Mouse (Mus musculus): ENCODE results near the gene Gm10799. TPM values are rescaled to one million over a fixed set of nuclear protein-coding genes. Genes with fewer than 3 reads are reported as not detected.
"Not testable (repeated sequence)": the region's sequence is repeated elsewhere in the genome, so short reads cannot be mapped to it uniquely, and the experiment has no call there.

Gene Gm10799
- total RNA-seq (2014; fragmentation: Nextera tagmentation): not detected in 2 replicates
- total RNA-seq (2017): not detected in 2 replicates

DNA sequence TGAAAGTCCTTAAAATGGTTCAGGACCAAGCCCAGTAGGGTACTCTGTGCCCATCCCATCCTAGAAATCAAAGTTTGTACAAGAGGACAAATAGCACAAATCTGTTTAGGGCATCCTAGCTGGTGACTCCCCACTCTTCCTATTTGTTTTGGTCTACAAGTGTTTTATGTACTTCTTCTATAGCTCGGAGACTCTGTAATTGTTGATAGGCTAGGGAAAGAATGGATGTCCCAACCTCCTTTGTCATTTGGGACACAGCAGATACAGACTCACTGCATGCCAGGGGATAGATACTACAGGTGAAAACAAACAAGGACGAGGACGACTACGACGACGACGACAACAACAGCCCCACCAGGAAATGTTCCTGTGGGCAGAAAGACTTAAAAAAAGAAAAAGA lies at the start of gene Gm10799:
Gene Gm10799 (minus strand): TSS at position 101 of the 400 bp plus-strand sequence.
- not testable (repeated sequence) for ATAC-seq (replicated peaks; ENCODE audit: poor library complexity, severe bottlenecking)

DNA sequence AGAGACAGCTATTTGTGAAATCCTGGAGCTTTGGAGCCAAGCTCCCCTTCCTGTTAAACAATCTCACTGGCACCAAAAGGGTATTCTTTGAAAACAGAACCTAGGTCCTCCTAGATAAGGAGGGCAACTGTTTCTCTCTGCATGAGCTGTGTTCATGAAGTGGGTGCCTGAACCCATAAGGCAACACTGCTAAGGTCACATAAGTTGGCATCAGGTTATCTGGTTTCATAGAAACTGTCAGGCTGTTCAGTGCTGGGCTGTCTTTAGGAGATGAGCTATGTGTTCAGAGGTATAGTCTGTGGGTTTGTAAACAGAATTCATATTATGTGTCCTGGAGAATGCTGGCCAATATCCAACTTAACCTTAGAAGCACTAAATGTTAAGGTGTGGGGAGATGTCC lies 48.8 kb upstream of the Gm10799 start:
- not testable (repeated sequence) for ATAC-seq (replicated peaks; ENCODE audit: poor library complexity, severe bottlenecking)

DNA sequence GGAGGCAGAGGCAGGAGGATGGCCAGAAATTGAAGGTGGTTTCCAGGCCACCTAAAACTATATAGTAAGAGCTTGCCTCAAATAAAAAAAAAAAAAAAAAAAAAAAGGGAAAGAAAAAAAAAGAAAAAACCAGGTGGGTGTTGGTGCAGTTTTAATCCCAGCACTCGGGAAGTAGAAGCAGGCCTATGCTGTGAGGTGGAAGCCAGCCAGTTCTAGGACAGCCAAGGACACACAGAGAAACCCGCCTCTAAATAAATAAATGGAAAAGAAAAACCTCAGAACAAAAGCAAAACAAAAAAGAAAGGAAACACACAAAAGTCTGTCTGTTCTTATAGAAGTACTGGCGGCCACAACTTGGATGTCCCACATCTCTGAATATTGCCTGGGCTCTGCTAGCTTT lies 46.5 kb upstream of the Gm10799 start:
- no peak for ATAC-seq (replicated peaks; ENCODE audit: poor library complexity, severe bottlenecking)

DNA sequence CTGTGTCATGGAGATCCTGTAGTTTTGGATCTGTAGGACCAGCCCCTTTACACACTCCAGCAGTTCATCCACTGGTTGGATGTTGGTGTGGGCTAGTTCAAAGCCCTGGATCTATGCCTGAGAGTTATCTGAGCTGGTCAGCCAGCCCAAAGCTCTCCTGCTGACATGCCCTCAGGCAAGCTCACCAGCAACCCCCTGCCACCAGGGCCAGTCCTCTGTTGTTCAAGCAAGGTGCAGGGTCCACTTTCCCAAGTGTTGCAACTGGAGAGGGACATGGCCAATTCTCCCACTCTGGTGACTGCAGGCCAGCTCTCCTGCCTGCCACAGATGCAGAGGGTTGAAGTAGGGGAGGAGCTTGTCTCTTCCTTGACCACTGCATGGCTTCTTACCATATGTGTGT lies 45.2 kb upstream of the Gm10799 start:
- ATAC-seq (replicated peaks; ENCODE audit: poor library complexity, severe bottlenecking): not testable (repeated sequence)

DNA sequence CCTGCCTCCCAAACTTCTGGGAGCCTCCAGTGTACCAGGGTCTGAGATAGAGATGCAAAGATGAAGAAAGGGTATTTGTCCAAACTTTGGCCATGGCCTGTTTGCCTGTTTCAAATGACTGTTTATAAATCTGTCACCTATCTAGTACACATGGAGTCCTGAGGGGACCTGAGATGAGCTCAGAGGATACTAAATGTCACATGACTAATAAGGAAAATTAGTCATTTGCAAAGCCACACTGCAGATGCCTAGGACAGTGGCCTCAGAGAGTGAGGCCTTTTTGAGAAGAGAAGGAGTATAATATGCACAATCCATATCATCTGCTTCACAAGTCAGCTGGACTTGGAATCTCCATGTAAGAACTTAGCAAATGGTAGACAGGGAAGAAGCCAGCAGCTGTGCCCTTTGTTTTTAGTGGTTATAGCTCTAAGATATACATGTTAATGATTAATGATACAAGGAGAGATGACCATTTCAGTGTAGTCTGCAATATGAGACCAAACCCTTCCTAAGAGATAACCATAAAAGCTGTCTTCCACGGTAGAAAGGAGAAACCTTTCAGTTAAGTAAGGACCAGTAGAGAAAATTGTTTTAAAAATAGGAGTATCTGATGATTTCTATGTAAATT lies 42.9 kb upstream of the Gm10799 start:
- ATAC-seq (replicated peaks; ENCODE audit: poor library complexity, severe bottlenecking): not testable (repeated sequence)

DNA sequence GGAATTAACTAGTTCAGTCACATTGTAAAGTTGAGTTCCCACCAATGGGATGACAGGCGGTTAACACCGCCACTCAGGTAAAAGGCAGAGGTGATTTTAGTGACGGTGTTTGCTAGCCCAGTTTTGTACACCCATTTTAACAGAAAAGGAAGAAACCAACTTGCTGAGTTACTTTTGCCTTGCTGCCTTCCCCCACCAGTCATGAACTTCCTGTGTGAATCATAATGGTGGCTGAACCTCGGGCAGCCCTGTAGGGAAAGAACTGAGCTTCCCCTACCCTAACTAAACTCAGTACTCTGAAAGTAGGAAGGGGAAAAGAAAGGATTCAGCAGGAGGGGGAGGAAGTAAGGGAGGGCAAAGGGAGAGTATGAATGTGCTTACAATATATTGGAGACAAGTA lies 41.7 kb upstream of the Gm10799 start:
- 0 out of 2 replicates have a peak, but pooled peaks have one; percentile 30 for ATAC-seq (replicated peaks; ENCODE audit: poor library complexity, severe bottlenecking)

DNA sequence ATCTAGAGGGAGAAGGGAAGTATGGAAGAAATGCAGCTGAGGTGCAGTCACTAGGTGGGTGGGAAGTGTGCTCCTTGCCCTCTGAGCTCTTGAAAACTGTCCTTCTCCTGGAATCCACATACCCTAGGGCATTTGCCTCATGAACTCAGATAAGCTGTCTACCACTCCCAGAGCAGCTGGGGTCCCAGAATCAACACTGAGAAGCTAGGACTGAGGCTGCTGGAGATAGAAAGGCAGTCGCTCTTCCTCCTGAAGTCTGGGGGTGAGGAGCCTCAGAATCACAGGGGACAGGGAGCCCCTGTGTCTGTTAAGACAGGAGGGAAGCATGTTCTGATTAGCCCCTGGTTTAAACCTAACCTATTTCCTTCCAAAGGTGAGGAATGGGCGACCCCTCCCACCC lies 41.2 kb upstream of the Gm10799 start:
- no peak for ATAC-seq (replicated peaks; ENCODE audit: poor library complexity, severe bottlenecking)

DNA sequence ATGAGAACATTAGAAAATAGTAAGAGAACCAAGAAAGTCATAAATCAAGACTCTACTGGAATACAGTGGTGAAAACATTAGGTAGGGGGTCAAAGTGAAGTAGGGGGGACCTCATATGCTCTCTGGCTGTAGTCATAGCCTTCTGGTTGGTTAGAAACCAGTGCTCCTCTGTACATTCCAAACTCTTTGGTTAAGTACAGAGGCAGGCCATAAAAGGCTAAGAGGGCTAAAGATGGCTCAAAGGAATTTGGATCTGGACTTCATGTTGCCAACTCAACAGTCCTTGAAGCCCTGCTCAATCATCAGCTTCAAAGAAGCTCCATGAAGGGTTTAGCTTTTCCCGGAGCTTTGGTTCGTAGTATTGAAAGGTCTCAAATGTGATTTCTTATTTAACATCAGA lies 40.7 kb upstream of the Gm10799 start:
- ATAC-seq (replicated peaks; ENCODE audit: poor library complexity, severe bottlenecking): not testable (repeated sequence)

DNA sequence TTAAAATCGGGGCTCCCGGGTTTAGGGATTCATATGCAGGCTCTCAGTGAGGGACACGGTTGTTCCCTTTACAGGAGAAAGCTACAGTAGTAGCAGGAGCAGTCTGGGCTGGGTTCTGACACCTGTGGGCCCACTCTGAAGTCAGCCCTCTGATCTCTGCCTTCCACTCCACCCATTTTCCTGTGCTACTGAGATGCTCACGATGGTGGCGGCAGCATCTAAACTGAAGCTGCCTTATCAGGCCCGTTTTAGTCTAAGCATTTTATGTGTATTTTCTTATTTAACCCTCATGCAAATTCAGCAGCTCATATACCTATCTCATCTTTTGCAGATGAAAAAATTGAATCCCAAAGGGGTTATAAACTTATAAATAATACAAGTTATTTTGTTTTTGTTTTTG lies 36.5 kb upstream of the Gm10799 start:
- no peak for ATAC-seq (replicated peaks; ENCODE audit: poor library complexity, severe bottlenecking)

DNA sequence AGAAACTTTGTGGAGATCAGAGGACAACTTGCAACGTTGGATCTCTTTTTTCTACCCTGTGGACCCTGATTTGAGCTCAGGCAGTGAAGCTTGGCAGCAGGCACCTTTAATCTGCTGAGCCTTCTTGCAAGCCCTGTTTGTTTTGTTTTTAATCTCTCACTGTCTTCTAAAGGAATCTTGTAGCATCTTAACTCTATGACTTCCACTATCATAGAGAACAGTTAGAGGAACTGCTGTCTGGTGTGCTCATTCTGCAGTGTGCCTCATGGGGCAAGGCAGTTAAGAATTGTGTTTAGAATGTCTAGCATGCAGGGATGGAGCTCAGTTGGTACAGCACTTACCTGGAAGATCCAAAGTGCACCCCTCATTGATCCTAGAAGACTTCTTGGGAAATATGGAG lies 31.6 kb upstream of the Gm10799 start:
- ATAC-seq (replicated peaks; ENCODE audit: poor library complexity, severe bottlenecking): no peak

DNA sequence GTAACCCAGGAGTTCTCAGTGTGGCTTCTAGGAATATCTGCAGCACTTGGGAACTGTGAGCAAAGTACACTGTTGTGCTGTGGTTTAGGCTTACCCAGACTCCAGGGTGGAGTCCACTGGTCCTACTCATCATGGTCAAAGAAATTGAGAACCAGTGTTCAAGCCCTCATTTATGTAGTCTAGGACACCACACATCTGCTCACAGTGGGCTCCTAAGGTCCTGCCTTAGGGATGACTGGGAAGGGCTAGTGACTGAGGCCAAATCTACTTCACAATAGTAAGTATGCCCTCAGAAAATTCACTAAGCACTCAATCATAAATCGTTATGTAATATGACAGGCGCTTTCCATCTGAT lies 30.9 kb upstream of the Gm10799 start:
- no peak for ATAC-seq (replicated peaks; ENCODE audit: poor library complexity, severe bottlenecking)

DNA sequence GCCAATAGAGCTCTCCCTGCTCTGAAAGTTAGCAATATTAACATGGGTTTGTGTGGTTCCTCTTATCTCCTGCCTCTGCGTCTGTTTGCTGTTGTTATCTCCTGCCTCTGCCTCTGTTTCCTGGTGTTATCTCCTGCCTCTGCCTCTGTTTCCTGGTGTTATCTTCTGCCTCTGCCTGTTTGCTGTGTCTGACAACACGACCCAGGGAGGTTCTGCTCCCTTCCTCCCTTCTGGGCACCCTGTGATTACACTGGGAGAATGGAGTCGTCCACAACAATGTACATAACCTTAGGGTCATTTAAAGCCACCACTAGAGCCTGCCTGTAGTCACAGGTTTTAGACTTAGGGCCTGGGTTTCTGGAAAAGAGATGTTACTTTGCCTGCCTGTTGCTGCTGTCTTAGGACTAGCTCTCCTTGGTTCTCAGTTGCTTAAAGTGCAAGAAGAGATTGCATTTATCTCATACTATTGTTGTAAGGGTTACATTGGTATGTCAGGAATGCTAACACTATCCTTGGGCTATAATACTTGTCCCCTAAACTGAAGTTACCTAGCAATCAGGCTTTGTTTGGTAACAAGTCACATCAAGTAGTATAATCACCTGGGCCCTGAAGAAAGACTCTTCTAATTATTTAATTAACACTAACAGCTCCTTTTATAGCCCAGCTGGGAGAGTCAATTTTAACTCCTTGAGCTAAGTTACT lies 30.3 kb upstream of the Gm10799 start:
- ATAC-seq (replicated peaks; ENCODE audit: poor library complexity, severe bottlenecking): peak; percentile 44

DNA sequence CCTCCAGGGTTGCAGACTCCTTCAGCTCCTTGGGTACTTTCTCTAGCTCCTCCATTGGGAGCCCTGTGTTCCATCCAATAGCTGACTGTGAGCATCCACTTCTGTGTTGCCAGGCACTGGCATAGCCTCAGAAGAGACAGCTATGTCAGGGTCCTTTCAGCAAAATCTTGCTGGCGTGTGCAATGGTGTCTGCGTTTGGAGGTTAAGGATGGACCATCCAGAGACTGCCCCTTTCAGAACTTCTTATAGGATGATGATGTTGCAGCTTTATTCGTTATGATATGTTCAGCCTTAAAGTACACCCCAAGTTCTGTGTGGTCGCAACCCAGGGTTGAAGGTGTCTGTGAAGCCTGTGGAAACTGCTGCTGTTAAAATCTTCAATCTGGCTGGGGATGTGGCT lies 29.0 kb upstream of the Gm10799 start:
- not testable (repeated sequence) for ATAC-seq (replicated peaks; ENCODE audit: poor library complexity, severe bottlenecking)

DNA sequence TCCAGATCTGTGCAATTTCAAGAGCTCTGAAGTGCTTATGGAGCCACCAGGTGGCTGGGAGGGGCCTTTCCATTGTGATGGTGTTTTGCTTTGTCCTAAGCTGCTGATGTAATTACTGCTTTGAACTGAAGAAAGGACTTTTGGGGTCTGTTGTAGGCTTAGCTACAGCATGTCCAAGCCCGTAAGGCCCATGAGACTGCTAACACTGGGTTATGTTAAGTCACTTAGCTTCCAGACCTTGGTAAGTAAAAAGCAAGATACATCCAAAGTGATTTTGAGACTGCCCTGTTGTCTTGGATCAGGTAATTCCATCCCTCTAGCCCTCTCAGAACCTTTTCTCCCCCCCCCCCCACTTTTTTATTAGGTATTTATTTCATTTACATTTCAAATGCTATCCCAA lies 28.4 kb upstream of the Gm10799 start:
- ATAC-seq (replicated peaks; ENCODE audit: poor library complexity, severe bottlenecking): not testable (repeated sequence)

DNA sequence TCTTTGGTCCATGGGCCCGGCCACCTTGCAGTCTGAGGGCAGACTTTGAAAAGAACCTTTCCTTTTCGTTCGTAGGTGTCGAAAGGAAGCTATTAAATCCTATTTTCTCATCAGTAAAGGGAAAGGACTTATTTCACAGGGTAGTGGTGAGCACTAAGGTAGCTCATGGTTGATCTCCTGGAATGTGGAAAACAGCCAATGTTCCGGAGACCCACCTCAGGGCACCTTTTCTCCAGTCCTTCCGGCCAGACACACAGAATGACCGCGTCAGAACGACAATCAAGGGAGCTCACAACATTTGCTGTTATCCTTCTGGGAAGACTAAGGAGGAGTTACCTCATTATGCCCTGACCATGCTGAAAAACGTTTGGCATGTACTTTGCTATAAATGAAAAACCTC lies 27.9 kb upstream of the Gm10799 start:
- ATAC-seq (replicated peaks; ENCODE audit: poor library complexity, severe bottlenecking): no peak

DNA sequence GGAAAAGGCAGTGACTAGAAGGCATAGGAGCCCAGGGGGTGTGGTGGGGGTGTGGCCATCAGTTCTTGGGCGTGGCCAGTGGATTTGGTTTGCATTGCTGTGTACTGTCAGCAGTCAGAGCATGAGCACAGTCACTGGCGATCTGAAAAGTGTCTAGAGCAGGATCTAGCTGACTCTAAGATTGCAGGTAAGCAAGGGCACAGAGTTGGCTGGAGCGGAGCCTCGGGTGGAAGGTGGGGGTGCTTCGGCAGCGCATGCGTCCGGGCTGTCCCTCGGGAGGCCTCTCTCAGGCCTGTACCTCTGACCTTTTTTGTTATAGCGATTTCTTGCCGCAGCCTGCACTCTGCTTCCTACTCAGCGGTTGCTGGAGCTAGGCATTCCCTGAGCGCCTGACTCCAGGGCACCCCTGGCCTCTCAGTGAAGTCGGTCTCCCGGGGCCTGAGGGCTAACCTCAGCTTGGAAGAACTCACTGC lies 27.4 kb upstream of the Gm10799 start, which contains the start of gene Cd59a:
Gene Cd59a (plus strand): TSS at position 61 of the 473 bp plus-strand sequence.
- ATAC-seq (replicated peaks; ENCODE audit: poor library complexity, severe bottlenecking): peak; percentile 93

DNA sequence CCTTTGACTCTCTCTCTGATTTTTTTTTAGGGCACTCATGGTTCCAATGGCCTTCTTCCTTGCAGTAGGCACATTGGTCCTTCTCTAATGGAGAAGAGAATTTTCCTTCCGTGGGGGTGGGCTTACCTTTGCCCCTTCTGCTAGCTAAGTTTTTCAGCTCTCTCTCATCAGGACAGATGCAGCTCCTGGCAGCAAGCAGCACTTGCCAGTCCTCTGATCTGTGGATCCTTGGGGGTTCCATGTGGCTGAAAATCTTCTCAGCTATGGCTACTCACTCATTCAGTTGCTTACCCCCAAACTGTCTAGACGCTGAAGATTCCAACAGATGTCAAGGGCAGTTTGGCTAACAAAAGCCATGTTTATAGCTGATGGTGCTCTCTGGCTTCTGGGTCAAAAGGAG lies 25.0 kb upstream of the Gm10799 start:
- no peak for ATAC-seq (replicated peaks; ENCODE audit: poor library complexity, severe bottlenecking)

DNA sequence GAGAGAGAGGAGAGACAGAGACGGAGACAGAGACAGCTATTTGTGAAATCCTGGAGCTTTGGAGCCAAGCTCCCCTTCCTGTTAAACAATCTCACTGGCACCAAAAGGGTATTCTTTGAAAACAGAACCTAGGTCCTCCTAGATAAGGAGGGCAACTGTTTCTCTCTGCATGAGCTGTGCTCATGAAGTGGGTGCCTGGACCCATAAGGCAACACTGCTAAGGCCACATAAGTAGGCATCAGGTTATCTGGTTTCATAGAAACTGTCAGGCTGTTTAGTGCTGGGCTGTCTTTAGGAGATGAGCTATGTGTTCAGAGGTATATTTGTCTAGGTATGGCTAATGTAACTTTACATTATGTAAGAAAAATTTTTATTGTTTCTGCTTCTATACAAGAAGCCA lies 19.2 kb upstream of the Gm10799 start:
- ATAC-seq (replicated peaks; ENCODE audit: poor library complexity, severe bottlenecking): not testable (repeated sequence)

DNA sequence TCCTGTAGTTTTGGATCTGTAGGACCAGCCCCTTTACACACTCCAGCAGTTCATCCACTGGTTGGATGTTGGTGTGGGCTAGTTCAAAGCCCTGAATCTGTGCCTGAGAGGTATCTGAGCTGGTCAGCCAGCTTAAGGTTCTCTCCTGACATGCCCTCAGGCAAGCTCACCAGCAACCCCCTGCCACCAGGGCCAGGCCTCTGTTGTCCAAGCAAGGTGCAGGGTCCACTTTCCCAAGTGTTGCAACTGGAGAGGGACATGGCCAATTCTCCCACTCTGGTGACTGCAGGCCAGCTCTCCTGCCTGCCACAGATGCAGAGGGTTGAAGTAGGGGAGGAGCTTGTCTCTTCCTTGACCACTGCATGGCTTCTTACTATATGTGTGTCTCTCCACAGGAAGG lies 15.7 kb upstream of the Gm10799 start:
- not testable (repeated sequence) for ATAC-seq (replicated peaks; ENCODE audit: poor library complexity, severe bottlenecking)

DNA sequence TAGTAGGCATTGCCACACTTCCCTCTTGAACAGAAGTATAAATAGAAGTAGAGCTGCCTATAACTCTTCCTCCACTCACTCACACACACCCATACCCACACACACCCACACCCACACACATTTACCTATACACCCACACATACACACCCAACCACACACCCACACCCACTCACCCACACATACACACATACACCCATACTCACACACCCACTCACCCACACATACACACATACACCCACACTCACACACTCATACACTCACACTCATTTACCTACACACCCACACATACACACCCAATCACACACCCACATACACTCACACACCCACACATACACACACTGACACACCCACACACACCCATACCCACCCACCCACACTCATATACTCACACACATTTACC lies 14.1 kb upstream of the Gm10799 start:
- no peak for ATAC-seq (replicated peaks; ENCODE audit: poor library complexity, severe bottlenecking)

DNA sequence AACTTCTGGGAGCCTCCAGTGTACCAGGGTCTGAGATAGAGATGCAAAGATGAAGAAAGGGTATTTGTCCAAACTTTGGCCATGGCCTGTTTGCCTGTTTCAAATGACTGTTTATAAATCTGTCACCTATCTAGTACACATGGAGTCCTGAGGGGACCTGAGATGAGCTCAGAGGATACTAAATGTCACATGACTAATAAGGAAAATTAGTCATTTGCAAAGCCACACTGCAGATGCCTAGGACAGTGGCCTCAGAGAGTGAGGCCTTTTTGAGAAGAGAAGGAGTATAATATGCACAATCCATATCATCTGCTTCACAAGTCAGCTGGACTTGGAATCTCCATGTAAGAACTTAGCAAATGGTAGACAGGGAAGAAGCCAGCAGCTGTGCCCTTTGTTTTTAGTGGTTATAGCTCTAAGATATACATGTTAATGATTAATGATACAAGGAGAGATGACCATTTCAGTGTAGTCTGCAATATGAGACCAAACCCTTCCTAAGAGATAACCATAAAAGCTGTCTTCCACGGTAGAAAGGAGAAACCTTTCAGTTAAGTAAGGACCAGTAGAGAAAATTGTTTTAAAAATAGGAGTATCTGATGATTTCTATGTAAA lies 13.2 kb upstream of the Gm10799 start:
- ATAC-seq (replicated peaks; ENCODE audit: poor library complexity, severe bottlenecking): not testable (repeated sequence)
